Mouse (Mus musculus): ENCODE results near the gene Rab14. TPM values are rescaled to one million over a fixed set of nuclear protein-coding genes. Genes with fewer than 3 reads are reported as not detected.

The Rab14 gene
- total RNA-seq, 2 experiments from 2014 or later = 235 to 236 TPM

DNA sequence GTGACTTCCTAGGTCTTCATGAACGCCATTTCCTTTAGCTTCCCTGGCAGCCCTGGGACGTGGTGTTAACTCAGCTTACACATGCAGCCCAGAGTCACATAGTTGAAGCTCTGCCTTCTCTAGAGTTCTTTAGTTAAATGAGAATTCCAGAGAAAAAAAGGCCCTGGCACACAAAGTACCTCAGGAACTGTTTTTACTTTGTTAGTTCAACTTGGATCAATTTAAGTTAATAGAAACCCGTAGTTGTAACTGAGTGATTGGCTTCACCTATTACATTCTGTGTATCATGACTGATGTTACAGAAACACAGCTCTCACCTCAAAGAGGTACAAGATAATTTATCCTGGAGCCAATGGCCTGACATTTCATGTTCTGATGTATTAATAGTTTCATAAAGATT, 42.6 kb downstream of the Rab14 start:
- DNase-seq (ENCODE audit: extremely low spot score in 1 of 2, low spot score in 1 of 2) = no peak

DNA sequence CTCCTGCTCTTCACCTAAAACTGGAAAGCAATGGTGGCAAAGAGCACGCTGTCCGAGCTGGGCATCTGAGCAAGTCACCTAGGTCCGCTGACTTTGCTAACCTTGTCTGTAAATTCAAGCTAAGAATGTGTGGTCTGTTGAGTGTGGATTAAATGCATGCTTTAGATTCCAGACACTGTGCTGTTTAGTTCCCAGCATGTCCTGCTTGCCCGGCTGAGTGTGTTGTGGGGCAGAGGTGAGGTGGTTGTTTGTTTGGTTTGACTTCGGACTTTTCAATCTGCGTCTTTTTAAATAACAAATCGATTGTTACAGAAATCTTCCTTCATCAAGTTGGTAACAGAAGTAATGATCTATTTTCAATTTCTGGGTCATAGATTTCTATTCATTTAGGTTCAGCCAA, 43.1 kb downstream of the Rab14 start:
- no peak for DNase-seq (ENCODE audit: extremely low spot score in 1 of 2, low spot score in 1 of 2)

DNA sequence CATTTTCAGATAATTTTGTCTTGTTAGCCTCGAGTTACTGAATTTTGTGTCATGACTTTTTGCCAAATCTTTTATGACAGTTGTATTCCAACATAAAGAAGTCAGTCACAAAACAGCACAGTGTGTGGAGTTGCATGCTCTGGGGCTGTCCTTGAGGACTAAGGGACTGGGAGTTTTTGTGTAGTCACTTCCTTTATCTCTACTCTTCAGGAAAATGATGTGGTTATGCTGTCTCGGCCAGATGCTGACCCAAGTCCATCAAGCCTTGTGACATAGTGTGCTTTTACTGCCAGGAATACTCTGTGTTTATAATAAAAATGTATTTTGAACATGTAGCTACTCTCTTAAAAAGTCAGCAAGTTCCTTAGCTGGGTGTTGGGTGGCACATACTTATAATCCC, 43.9 kb downstream of the Rab14 start:
- no peak for DNase-seq (ENCODE audit: extremely low spot score in 1 of 2, low spot score in 1 of 2)

DNA sequence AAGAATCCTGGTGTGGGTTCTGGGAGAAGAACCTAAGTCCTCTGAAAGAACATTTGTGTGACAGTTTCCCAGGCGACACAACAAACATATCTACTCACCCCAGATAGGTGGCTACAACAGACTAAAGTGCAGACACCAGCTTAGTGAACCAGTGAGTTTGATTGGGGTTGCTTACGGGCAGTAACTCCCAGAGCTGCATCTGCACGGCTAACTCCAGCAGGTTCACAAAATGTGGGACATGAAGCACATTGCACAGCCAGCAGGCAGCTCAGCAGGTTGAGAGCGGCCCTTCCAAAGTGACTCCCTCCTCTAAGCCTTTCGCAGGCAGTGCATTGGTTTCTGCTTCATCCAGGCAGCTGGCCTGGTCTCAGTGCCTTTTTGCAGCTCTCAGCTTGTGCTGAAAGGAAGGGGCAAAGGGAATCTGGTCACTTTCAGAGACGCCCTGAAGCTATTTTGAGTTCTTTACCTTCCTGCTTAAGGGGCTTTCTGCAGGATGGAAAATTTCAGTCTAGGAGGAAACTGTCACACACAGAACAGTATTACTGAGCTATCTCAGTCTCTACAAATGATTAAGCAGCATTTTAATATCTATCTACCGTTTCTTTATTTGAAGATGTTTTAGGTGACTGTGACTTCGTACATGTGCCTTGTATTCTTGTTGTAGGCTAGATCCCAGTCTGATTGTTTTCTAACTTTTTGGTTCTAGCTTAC, 46.9 kb downstream of the Rab14 start:
- DNase-seq (ENCODE audit: extremely low spot score in 1 of 2, low spot score in 1 of 2) = no peak

DNA sequence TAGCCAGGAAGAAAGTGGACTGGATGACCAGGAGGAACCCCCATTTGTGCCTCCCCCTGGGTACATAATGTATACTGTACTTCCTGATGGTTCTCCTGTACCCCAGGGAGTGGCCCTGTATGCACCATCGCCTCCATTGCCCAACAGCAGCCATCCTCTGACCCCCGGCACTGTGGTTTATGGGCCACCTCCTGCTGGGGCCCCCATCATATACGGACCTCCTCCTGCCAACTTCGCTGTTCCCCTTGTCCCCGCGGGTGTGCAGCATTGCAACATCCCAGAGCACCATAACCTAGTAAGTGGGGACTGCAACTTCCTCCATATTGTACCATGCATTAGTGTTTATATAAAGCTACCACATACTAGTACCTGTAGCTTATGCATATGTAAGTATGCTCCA, 47.7 kb downstream of the Rab14 start:
- no peak for DNase-seq (ENCODE audit: extremely low spot score in 1 of 2, low spot score in 1 of 2)

DNA sequence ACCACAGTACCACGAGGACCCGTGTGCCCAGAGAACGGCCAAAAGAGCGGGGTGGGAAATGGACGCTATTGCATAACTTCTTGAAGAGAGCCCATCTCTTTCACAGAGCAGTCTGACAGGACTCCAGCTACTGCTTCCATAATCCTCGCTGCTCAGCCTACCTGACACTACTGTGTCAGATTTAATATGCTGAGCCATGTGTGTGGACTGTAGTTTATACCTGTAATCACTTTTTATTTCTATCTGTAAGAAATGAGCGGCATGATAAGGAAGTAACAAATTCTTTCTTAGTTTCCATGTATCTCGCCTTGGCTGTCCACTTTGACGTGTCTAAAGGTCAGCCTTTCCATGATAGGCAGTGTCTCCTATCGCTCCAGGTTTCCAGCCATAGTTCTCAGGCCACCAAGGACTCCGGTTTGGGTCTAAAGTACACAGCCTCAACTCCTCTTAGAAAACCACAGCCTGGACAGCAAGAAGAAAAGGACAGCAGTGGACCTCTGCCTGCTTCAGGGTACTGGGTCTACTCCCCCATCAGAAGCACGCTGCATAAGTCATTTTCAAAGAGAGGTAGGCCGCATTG, 49.5 kb downstream of the Rab14 start:
- DNase-seq (ENCODE audit: extremely low spot score in 1 of 2, low spot score in 1 of 2) = no peak

DNA sequence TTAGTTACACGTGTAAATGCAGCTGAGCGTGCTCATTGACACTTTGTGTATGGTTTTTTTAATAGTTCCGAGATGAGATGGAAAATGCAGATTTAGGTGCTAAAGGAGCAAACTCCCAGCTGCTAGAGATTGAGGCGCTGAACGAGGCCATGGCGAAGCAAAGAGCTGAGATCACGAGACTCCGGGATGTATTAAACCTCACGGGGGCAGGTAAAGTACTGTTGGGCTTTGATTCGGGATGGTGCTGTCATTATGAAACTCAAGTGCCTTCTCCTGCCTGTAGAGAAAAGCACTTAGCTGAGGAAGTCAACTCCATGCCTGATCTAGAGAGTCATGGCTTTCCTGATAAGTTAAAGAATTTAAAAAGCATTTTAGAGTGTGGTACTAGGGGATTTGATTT, 52.1 kb downstream of the Rab14 start:
- DNase-seq (ENCODE audit: extremely low spot score in 1 of 2, low spot score in 1 of 2) = no peak

DNA sequence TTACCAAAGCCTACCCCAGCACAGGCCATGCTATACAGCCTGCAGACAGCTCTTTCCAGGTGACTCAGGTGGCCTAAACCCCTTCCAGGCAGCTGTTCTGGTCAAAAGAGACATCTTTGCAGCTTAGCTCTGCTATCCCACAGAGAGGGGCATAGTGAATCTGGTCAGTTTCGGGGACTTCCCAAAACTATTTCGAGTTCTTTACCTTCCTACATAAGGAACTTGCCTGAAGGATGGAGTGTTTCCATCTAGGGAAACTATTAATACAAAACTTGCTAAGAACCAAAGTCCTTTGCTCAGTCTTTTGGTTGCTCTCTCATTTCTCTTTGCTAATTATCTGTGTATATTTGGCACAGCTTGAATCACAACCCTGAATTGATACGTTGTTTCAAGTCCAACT, 59.2 kb downstream of the Rab14 start:
- no peak for DNase-seq (ENCODE audit: extremely low spot score in 1 of 2, low spot score in 1 of 2)

DNA sequence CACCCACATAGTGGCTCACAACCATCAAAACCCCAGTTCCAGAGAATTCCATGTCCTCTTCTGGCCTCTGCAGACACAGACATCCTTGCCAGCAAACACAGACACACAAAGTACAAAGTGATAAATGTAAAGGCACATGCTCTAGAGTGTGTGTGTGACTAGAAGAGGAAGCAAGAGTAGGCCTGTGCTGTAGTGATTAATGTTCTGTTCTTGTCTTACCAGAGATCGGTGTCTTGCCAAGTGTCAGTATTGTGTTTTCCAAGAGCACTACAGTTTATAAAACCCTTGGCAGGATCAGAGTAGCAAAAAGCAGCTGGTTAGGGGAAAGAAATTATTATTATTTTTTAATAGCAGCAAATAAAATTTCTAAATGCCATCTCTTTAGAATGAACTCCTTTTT, 62.3 kb downstream of the Rab14 start:
- no peak for DNase-seq (ENCODE audit: extremely low spot score in 1 of 2, low spot score in 1 of 2)

DNA sequence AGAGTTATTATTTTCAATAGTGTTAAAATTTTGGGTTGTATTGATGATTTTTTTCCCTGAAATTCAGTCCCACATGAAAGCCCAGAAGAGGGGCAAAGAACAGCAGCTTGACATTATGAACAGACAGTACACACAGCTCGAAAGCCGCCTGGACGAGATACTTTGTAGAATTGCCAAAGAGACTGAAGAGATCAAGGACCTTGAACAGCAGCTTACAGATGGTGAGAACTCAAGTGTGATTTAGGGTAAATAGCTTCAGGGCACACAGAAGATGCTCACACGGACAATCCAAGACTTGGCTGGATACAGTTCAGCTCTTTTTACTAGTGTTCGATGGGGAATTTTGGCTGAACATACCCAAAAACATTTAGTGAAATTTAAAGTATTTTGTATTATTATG, 67.0 kb downstream of the Rab14 start:
- no peak for DNase-seq (ENCODE audit: extremely low spot score in 1 of 2, low spot score in 1 of 2)

DNA sequence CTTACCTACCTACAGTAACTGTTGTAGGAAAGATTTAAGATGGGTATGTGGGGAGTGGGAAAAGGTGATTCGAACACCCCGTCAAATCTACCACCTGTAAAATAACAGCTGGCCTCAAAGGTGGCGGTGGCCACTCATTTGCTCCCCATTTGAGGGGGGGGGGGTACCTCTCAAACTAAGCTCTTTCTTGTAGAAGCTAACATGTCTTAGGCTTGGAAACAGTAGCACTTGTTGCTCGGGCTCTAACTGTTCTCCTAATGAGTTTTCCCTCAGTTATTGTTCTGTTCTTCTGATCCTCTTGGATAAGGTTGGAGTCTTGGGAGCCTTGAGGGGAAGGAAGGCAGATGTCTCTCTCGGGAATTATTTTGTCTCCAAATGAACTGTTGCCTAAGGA, 68.3 kb downstream of the Rab14 start:
- DNase-seq (ENCODE audit: extremely low spot score in 1 of 2, low spot score in 1 of 2) = no peak

DNA sequence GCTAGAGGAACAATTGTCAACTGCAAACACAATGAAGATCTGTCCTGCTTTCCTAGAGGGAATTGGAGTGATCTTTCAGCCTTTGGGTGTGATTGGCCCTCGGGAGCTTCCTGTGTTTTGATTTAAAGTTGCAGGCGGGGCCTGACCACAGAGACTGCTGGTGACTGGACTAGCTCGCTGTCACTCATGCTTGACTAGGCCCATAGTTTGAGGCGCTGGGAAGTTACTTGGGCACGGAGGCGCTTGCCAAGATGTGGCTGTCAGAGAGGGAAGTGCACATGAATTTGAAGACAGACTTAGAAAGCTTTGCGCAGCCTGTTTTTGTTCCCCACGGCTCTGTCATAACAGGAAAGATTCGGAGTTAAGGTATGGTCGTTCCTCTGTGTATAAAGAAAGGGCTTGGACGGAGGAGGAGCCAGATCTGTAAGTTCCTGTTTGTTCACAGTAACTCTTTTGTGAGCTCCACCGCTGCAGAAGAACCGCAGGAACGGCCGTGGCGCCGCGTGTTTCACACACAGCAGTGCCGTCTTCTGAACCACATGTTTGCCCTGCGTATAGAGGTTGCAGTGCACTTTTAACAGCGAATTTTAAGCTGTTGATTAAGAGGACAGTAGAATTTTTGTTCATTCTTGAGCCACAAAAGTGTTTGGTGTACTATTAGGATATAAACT, 68.8 kb downstream of the Rab14 start:
- peak; percentile 81 to 94 for DNase-seq (ENCODE audit: extremely low spot score in 1 of 2, low spot score in 1 of 2)

DNA sequence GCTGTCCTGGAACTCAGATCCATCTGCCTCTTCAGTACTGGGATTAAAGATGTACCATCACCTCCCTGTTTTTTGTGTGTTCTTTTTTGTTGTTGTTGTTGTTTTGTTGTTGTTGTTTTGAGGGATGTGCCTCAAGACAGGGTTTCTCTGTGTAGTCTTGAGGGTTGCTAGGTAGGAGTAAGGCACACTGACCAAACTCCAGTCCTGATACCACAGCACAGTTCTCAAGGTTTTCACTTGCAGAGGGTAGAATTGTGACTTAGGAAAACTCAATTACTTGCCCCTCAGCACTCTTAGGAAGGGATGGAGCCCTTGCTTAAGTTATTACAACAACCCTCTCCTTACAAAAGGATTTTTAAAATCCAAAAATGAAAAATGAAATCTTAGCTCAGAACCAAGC, 69.4 kb downstream of the Rab14 start:
- DNase-seq (ENCODE audit: extremely low spot score in 1 of 2, low spot score in 1 of 2) = no peak

Other genes starting within 250 kb of the Rab14 start
- 1 to 10 TPM; 1.7 to 3.3 TPM for gene Traf1, start 239.3 kb downstream of the Rab14 start, total RNA-seq (2021)
- gene Hc, start 139.7 kb downstream of the Rab14 start, total RNA-seq (2021) = under 1 TPM in 1 of 2 experiments, not detected in 1; 0.40 TPM
- gene AI182371, start 99.6 kb downstream of the Rab14 start, total RNA-seq (2021) = under 1 TPM in 1 of 2 experiments, not detected in 1; 0.59 TPM
- 10 to 100 TPM in 1 of 2 experiments, 1 to 10 TPM in 1; 7.2 to 12.2 TPM for gene Cntrl, start 91.6 kb downstream of the Rab14 start, total RNA-seq (2021)
- gene Gsn, start 55.3 kb upstream of the Rab14 start, total RNA-seq (2021) = 100 to 1,000 TPM; 114 to 138 TPM
- 1 to 10 TPM; 8.0 to 8.9 TPM for gene Stom, start 135.9 kb upstream of the Rab14 start, total RNA-seq (2021)
- not detected for gene 4930568D16Rik, start 166.6 kb upstream of the Rab14 start, total RNA-seq (2021)
- gene 4930402F06Rik, start 196.1 kb upstream of the Rab14 start, total RNA-seq (2021) = not detected

Measured in layer of hippocampus, postnatal 25 days (tissue).